Mouse (Mus musculus) forelimb bud, embryonic 11.5 days (tissue): Measurements from ENCODE around the gene Olfr748.
"Not testable (repeated sequence)": the region's sequence is repeated elsewhere in the genome, so short reads cannot be mapped to it uniquely, and the experiment has no call there.

ENCODE experiments used
- DNase-seq: peaks from one replicate; pipeline ENCODE4 v3.0.0-alpha.2; 2012; ENCODE audit warnings: low read depth, low spot score

Olfr748 gene

DNA sequence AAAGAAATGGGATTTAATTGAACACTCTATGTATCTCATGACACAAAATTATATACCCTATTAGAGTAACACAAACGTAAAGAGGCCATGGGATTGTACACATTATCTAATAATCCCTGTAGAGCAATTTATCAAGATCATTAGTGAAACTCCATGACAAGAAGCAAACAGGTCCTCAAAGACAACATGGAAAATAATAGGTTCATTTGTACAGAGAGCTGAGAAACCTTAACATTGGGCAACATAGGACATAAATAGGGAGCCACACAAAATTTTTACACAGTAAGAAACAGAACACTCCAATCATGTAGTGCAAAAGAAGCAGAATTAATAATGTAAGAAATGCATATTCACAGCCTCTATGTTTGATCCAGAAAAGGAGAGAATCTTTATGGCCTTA is at the start of gene Olfr748:
Gene Olfr748, plus strand, starts transcription at position 301 of the 400 bp plus-strand sequence.
- no peak for DNase-seq

- no peak for DNase-seq
Measured at GRCm38 (mm10) chr14:50693106-50693505, 14.1 kb upstream of the Olfr748 start, which contains the start of gene Olfr747. TSS of gene Olfr747 (minus strand) at chr14:50693206.

- peak; percentile 8 for DNase-seq
Measured at GRCm38 (mm10) chr14:50719875-50720274, 12.7 kb downstream of the Olfr748 start.

DNA sequence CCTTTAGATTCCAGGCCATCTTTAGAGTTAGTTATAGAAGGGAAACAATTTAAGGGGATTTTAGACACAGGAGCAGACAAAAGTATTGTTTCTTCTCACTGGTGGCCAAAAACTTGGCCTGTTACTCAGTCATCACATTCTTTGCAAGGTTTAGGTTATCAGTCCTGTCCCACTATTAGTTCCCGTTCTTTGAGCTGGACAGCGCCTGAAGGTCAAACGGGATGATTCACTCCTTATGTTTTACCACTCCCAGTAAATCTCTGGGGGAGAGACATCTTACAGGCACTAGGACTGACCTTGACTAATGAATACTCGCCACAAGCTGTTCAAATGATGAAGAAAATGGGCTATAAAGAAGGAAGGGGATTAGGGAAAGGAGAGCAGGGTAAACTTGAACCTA is 15.2 kb downstream of the Olfr748 start:
- DNase-seq = not testable (repeated sequence)

- DNase-seq = no peak
Measured at GRCm38 (mm10) chr14:50740334-50740733, 33.2 kb downstream of the Olfr748 start.

- no peak for DNase-seq
Measured at GRCm38 (mm10) chr14:50741584-50741983, 34.4 kb downstream of the Olfr748 start.

DNA sequence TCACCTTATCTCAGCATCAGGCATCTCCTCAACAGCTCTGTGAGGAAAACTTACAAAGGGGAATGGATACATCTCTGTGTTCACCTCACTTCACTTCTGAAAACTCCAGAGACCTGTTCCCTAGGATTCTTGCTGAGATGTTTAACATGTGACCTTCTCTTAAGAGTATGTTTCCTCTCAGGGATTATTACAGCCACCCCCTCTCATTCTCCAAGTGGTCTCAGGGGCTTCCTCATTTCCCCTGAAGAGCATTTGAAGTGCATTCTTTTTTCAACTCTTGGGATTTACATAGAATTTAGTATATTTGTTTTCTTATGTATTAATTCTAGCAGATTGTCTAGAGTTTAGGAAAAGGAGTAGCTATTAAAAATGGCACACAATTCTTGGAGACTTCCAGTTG is 37.8 kb downstream of the Olfr748 start, which contains the start of gene Olfr749:
Gene Olfr749, minus strand, starts transcription at position 101 of the 400 bp plus-strand sequence.
- no peak for DNase-seq

DNA sequence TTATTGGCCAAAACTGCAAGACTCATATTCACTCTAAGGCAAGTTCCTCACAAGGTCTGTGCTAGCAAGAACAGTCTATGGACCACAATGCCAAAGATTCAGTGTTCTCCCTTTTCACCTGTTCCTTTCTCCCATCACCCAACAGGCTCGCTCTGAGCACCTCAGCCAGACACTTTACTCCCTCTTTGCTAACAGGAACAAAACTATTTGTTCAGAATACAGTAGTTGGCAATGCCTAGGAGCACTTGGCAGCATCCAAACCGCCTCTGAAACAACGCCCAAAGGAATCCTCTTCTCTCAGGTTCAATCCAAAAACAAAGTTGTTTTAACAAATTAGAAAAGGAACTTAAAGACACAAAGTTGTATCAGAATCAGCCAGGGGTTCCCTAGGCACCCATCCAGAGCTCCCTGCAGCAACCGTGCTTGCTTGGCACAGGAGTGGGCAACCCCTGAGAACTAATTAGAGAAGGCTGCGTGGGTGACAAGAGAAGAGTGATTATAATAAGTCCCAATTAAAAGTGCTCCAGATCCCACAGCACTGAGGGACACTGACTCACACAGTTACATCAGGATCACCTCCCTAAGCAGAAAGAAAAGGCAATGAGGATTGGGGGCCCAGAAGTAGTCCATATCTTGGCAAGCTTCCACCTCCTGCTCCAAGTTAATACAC is 51.4 kb downstream of the Olfr748 start:
- no peak for DNase-seq
